Mouse (Mus musculus) heart, adult 2 months (tissue): ENCODE measurements around the gene Mapk6. TPM values are rescaled to one million over a fixed set of nuclear protein-coding genes. Genes with fewer than 3 reads are reported as not detected.

Experiments used
- DNase-seq, 2 experiments: peaks; one replicate each; pipeline ENCODE4 v3.0.0; 2021
- H3K27ac ChIP-seq: fragments of 200-600 bp; 2 replicates; pipeline ENCODE4 v1.8.1; 2022
- H3K27me3 ChIP-seq: fragments of 200-500 bp; 2 replicates; pipeline ENCODE4 v1.6.1; 2012; ENCODE audit warnings: mild to moderate bottlenecking, low read length, inconsistent platforms, mixed read lengths; ENCODE audit not compliant: control insufficient read depth, insufficient read depth
- H3K36me3 ChIP-seq: fragments of 200-500 bp; 2 replicates; pipeline ENCODE4 v1.6.1; 2012; ENCODE audit warnings: low read length, inconsistent platforms; ENCODE audit not compliant: control insufficient read depth, insufficient read depth
- H3K4me1 ChIP-seq: fragments of 200-500 bp; 2 replicates; pipeline ENCODE4 v1.6.1; 2011; ENCODE audit warnings: low read length; ENCODE audit not compliant: control insufficient read depth, insufficient read depth
- H3K4me3 ChIP-seq: fragments of 200-600 bp; 2 replicates; pipeline ENCODE4 v1.8.1; 2022
- H3K79me2 ChIP-seq: fragments of 200-500 bp; replicated peaks from 2 replicates; pipeline ENCODE4 v1.6.1; 2012; ENCODE audit warnings: mild to moderate bottlenecking, inconsistent platforms, low read length, moderate library complexity, mixed read lengths; ENCODE audit not compliant: control insufficient read depth, insufficient read depth
- H3K9ac ChIP-seq: fragments of 200-500 bp; 2 replicates; pipeline ENCODE4 v1.6.1; 2012; ENCODE audit warnings: low read depth, mild to moderate bottlenecking, control low read depth, inconsistent platforms, low read length, mixed read lengths
- CTCF ChIP-seq: fragments of 200-600 bp; IDR thresholded peaks from 2 replicates; pipeline ENCODE4 v1.8.1; 2022; ENCODE audit warnings: antibody characterized with exemption, mild to moderate bottlenecking, moderate library complexity
- EP300 ChIP-seq: fragments of 200-500 bp; IDR thresholded peaks from 2 replicates; pipeline ENCODE4 v1.6.1; 2011; ENCODE audit warnings: low read depth, low read length, control low read depth; ENCODE audit not compliant: insufficient read depth
- POLR2A ChIP-seq: fragments of 200-500 bp; IDR thresholded peaks from 2 replicates; pipeline ENCODE4 v1.6.1; 2011; ENCODE audit warnings: mild to moderate bottlenecking, low read depth, low read length, control low read depth; ENCODE audit not compliant: insufficient read depth
- WGBS: fragments of 180-500 bp; shearing (Covaris S2); methylation state at CpG from one replicate; pipeline ENCODE4 v1.1.7; 2018; 5-methylcytosine and 5-hydroxymethylcytosine counted together
- intact Hi-C: fragments of 180-260 bp; cut with DNase I; formaldehyde crosslinking; loops from one replicate; pipeline ENCODE4 v1.15.1; 2025
- polyA plus RNA-seq: library from polyadenylated mRNA; depleted of rRNA; stranded (reverse); fragments of >200 nt; gene quantifications from 2 replicates; pipeline ENCODE4 v1.2.3, GENCODE M21; 2012
- total RNA-seq, 2 experiments: library from RNA; stranded (reverse); gene quantifications; 2 replicates each; pipeline ENCODE4 v1.2.3; 2021

Gene Mapk6
- total and polyA plus RNA-seq, 3 experiments, result 11.2 to 26.8 (median 25.6) TPM

GRCm38 (mm10) chr9:75422251-75422691, 12.5 kb upstream of the Mapk6 start:
- no peak overlapping the region for H3K9ac ChIP-seq
- no peak for DNase-seq

GRCm38 (mm10) chr9:75414204-75414603, 4.4 kb upstream of the Mapk6 start:
- Histone ChIP-seq H3K36me3 (no peaks in the 10 kb centered on the region), H3K9ac (no peak overlapping the region), H3K4me3 (no peak overlapping the region), H3K27ac (no peak overlapping the region), H3K4me1 (0 out of 2 replicates have a peak, but pooled peaks cover 1% of the 10 kb centered on the region), H3K79me2 (no peaks in the 10 kb centered on the region), H3K27me3 (no peaks in the 10 kb centered on the region)
- WGBS, result 29% methylated on average over 5 of the region's 5 CpGs
- no peak for DNase-seq
- intact Hi-C loops, result no loop called here
- TF ChIP-seq POLR2A, result no peak
- no peak for TF ChIP-seq CTCF
- no peak for TF ChIP-seq EP300

More at GRCm38 (mm10) chr9:75422251-75422691, 12.5 kb upstream of the Mapk6 start:
- Histone ChIP-seq H3K36me3 (no peaks in the 10 kb centered on the region), H3K79me2 (no peaks in the 10 kb centered on the region), H3K27ac (no peak overlapping the region), H3K4me1 (peaks cover 11% of the 10 kb centered on the region), H3K27me3 (no peaks in the 10 kb centered on the region), H3K4me3 (no peak overlapping the region)
- WGBS, result 94% methylated on average over 3 of the region's 3 CpGs
- TF ChIP-seq POLR2A (no peak), EP300 (no peak), CTCF (no peak)
- intact Hi-C loops, result no loop called here

GRCm38 (mm10) chr9:75413206-75413605, 3.4 kb upstream of the Mapk6 start:
- no peak for TF ChIP-seq EP300
- TF ChIP-seq CTCF, result no peak
- TF ChIP-seq POLR2A, result no peak

DNA sequence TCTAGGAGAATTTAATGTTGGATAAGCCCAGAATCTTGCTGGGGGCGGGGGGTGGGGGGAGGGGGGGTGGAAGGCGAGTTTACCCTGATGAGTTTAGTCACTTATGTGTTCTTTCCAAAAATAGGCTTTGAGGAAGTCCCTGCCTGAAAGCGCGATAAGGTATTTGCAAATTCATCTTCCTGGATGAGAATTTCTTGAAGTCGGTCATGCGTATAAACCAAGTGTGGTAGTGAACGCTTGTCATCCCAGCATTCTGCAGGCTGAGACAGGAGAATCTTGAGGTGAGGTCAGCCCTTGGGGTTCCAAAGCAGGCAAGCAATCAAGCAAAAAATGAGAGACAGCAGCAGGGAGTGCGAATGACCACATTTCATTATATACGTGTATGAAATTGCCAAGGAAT, 1.8 kb upstream of the Mapk6 start:
- no peak overlapping the region for H3K4me3 ChIP-seq
- H3K9ac ChIP-seq, result no peak overlapping the region
- H3K27ac ChIP-seq, result no peak overlapping the region
- no peak for TF ChIP-seq POLR2A
- no peak for TF ChIP-seq CTCF
- no peak for TF ChIP-seq EP300
- no peak for DNase-seq
- H3K4me1 ChIP-seq, result peaks cover 3% of the 10 kb centered on the region; the same call in 1 of the 2 replicates
- H3K36me3 ChIP-seq, result no peaks in the 10 kb centered on the region; the same call in 1 of the 2 replicates
- 0 out of 2 replicates have a peak, but pooled peaks cover 2% of the 10 kb centered on the region for H3K79me2 ChIP-seq
- 55% methylated on average over 9 of the region's 9 CpGs for WGBS
- no peaks in the 10 kb centered on the region for H3K27me3 ChIP-seq
- intact Hi-C loops, result loop anchor here (2.0 kb wide), 1 partner anchor 23 kb away; no protein-coding TSS in a partner anchor

More at GRCm38 (mm10) chr9:75413206-75413605, 3.4 kb upstream of the Mapk6 start:
- intact Hi-C loops, result no loop called here
- 0 out of 2 replicates have a peak, but pooled peaks cover 2% of the 10 kb centered on the region for H3K79me2 ChIP-seq
- WGBS, result 79% methylated on average over 5 of the region's 5 CpGs
- H3K9ac ChIP-seq, result no peak overlapping the region
- DNase-seq, result no peak
- H3K27me3 ChIP-seq, result no peaks in the 10 kb centered on the region
- peaks cover 3% of the 10 kb centered on the region; the same call in 1 of the 2 replicates for H3K4me1 ChIP-seq
- no peak overlapping the region for H3K4me3 ChIP-seq
- no peaks in the 10 kb centered on the region for H3K36me3 ChIP-seq
- H3K27ac ChIP-seq, result no peak overlapping the region

DNA sequence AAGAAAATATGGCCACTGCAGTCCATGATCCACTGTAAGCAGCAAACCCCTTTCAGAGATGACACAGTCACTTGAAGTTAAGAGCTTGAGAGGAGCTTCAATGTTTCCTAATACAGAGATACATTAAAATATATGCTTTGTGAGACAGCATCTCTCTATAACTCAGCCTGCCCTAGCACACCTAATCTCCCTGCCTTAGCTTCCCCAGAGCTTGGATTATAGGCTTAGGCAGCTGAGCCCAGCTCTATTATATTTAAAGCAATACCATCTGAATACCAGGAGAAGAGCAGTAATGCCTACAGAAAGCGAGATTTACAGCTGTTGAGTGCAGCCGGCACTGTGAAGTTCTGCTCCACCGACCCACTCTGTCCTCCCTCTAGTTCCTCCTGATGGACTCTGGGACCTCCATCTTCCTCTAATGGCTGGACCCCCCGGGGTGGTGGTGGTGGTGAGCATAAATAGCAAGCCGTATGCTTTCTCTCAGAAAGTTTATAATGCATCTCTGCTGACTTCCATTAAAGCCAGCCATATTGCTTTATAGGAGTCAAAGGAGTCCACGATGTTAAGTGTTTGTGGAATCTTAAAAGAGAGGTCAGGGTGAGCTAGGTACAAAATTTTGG, 1.2 kb upstream of the Mapk6 start:
- Histone ChIP-seq H3K79me2 (0 out of 2 replicates have a peak, but pooled peaks cover 2% of the 10 kb centered on the region), H3K27ac (no peak overlapping the region), H3K36me3 (no peaks in the 10 kb centered on the region; the same call in 1 of the 2 replicates), H3K9ac (no peak overlapping the region), H3K4me3 (no peak overlapping the region), H3K27me3 (no peaks in the 10 kb centered on the region), H3K4me1 (peaks cover 6% of the 10 kb centered on the region; the same call in 1 of the 2 replicates)
- no peak for TF ChIP-seq EP300
- TF ChIP-seq CTCF, result no peak
- TF ChIP-seq POLR2A, result no peak
- 91% methylated on average over 6 of the region's 6 CpGs for WGBS
- no peak for DNase-seq
- intact Hi-C loops, result loop anchor here (2.0 kb wide), 1 partner anchor 24 kb away; no protein-coding TSS in a partner anchor

DNA sequence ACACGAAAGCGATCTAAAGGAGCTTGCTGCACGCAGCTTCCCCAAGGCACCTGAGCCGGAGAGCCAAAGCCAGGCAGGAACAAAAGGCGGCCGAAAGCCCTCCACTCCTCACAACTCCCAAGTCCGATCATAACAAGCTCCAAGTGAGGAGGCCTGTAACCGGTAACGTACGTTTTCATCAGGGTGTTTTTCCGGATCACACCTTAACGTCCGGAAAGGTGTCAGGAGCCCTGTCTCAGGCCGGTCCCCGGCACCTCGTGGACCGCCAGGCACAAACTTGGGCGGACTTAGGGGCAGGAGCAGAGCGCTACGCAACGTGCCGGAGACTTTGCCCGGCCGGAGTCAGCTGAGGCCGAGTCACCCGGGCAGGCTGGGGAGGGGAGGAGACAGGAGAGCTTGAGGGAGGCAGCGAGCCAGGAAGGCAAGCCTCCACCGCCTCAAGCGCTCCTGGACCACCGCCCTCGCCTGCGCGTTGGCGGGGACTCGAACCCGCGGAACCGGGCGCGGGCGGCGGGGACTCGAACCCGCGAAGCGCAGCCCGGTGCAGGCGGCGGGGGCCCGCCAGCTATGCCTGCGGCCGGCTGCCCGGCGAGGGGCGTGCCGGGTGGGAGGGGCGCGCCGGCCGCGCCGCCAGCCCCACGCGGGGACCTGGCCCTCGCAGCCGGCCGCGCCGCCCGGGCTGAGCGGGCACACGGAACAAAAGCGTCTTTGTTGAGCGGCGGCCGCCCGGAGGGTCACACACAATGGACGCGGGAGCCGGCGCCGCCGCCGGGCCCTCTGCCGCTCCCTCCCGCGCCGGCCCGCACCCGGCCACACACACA, 564 bp downstream of the Mapk6 start:
- peaks cover 2% of the 10 kb centered on the region for H3K36me3 ChIP-seq
- H3K4me1 ChIP-seq, result peaks cover 8% of the 10 kb centered on the region
- WGBS, result under 1% methylated on average over 72 of the region's 90 CpGs
- peak; percentile 86 to 89 for DNase-seq
- H3K9ac ChIP-seq, result peak overlapping the region; percentile 90
- H3K27ac ChIP-seq, result peak overlapping the region; percentile 99
- intact Hi-C loops, result no loop called here
- H3K4me3 ChIP-seq, result peak overlapping the region; percentile 85
- H3K27me3 ChIP-seq, result no peaks in the 10 kb centered on the region
- TF ChIP-seq EP300, result no peak
- TF ChIP-seq POLR2A, result no peak
- TF ChIP-seq CTCF, result no peak
- H3K79me2 ChIP-seq, result peaks cover 4% of the 10 kb centered on the region; the same call in 1 of the 2 replicates
